Mouse (Mus musculus): ENCODE data around the gene Arhgap5. TPM values are rescaled to one million over a fixed set of nuclear protein-coding genes. Genes with fewer than 3 reads are reported as not detected.

Gene Arhgap5
- total RNA-seq (2021) = 10 to 100 TPM; 93.3 to 97.1 TPM
- long read RNA-seq, experiment 1 = 0 reads
- long read RNA-seq, experiment 2, full-length matches to known transcripts = 1 of 30 reads
- long read RNA-seq, experiment 2, partial matches to known transcripts = 3 of 30 reads
- long read RNA-seq, experiment 2, other reads (novel, unspliced or antisense) = 26 of 30 reads

- DNase-seq (ENCODE audit: low spot score in 2 of 2) = peak; percentile 91 to 93
Measured at GRCm38 (mm10) chr12:52503456-52504320, at the start of gene Arhgap5. Arhgap5 (plus strand) TSS chr12:52503972.

GRCm38 (mm10) chr12:52464593-52464992, 39.2 kb upstream of the Arhgap5 start:
- DNase-seq (ENCODE audit: low spot score in 2 of 2) = no peak

- DNase-seq (ENCODE audit: low spot score in 2 of 2) = no peak
Measured at GRCm38 (mm10) chr12:52471621-52472020, 32.2 kb upstream of the Arhgap5 start.

DNA sequence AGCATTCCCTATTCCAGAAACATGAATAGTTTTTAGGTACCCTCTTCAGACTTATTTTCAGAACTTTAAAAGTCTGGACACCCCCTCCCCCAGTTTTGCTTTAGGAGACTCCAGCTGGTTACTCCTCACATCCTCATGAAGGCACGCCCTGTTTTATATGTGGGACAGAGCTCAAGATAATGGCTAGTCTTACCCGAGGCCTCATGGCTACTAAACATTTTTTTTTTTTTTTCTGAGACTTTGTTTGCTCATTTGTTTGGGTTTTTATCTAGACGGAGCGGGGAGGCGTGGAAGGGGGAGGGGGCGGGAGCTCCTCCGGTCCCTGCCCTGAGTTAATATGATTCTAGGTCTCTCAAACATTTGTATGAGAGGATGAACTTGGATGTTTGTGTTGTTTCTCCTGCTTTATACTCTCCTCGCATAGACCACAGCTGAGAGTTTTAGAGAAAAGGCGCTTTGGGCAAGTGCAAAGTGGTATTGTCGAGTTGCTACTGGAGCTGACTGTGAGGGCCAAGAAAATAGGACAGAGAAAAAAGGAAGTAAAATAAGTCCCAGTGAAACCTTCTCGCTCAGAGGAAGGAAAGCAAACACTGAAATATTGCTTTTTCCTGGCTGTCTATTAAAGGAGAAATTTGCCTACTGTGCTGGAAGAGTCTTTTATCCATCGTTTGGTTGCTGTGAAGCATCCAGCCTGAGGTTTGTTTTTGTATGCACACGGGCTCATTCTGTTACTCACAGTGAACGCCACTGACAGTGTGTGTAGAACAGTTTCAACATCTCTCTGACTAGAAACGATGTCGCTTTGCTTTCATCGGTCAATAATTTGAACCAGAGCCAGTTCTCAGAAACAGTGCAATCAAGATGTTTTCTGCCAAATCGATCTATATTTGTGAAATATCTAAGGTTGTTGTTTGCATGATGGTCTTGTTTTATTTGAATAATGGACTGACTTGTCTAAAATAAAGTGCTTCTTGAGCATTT, 29.5 kb upstream of the Arhgap5 start:
- no peak for DNase-seq (ENCODE audit: low spot score in 2 of 2)

- no peak for DNase-seq (ENCODE audit: low spot score in 2 of 2)
Measured at GRCm38 (mm10) chr12:52476036-52476435, 27.7 kb upstream of the Arhgap5 start.

- no peak for DNase-seq (ENCODE audit: low spot score in 2 of 2)
Measured at GRCm38 (mm10) chr12:52478611-52479010, 25.2 kb upstream of the Arhgap5 start.

GRCm38 (mm10) chr12:52479323-52479722, 24.4 kb upstream of the Arhgap5 start:
- no peak for DNase-seq (ENCODE audit: low spot score in 2 of 2)

DNA sequence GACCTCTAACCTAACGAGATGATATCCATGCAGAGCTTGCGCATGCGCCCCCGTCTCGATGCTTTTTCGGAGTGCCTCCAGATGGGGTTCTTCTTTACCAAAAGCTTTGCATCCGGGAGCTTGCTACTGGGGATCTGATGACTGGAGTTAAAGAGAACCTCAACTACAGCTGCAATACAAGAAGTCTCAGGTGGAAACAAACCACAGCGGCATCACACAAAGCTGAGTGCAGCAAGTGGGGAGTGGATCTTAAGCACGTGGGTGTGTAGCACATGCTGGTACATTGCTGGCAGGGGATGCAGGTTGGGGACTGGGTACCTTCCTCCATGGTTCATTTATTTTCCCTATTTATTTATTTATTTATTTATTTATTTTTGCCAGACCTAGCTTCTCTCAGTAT, 22.9 kb upstream of the Arhgap5 start:
- DNase-seq (ENCODE audit: low spot score in 2 of 2) = no peak

GRCm38 (mm10) chr12:52481969-52482550, 21.7 kb upstream of the Arhgap5 start:
- DNase-seq (ENCODE audit: low spot score in 2 of 2) = no peak

DNA sequence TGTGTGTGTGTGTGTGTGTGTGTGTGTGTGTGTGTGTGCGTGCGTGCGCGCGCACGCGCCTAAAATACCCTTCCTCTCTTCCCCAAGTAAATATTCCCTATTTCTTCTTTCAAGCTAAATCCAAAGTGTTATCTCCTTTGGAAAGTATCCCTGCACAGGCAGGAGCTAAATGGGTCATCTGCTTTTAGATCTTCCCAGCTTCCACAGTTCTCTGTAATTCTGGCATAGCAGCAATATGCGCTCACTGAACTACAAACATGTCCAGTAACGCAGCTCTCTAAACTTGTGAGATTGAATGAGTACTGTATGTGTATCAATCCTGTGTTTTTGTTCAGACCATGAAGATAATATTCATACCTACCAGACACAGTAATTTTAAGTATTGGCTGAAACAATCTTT, 20.6 kb upstream of the Arhgap5 start:
- DNase-seq (ENCODE audit: low spot score in 2 of 2) = no peak

DNA sequence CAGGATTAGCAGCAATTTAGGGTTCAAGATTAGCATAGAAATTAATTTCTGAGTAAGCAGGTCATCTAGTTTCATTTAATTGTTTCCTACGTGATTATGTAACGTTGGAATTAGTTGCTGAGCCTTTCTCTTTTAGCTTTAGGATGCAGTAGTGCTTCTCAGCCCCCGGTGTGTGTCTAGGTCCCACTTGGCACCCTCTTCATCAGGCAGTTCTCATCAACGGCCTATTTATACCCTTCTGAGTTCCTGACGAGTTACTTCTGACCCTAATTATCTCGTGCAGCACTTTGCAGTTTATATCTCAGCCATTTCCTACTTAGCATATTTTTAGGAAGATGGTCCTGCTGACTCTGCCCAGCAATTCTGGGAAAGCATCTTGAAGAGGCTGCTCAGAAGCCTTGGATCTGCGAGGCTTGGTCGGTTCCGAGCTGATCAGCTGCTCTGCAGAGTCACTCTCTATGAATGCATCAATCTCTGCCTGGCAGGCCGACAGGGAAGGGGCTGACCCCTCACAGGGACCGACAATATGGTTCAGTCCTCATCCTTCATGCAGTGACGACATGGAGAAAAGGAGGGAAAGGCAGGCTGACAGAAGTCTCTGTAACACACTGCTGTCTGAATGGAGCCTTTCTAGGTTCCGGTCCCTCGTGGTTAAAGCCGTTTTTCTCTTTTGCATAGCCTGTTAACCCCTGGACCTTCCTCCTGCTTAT, 15.4 kb upstream of the Arhgap5 start:
- no peak for DNase-seq (ENCODE audit: low spot score in 2 of 2)

GRCm38 (mm10) chr12:52493281-52493681, 10.5 kb upstream of the Arhgap5 start:
- no peak for DNase-seq (ENCODE audit: low spot score in 2 of 2)

DNA sequence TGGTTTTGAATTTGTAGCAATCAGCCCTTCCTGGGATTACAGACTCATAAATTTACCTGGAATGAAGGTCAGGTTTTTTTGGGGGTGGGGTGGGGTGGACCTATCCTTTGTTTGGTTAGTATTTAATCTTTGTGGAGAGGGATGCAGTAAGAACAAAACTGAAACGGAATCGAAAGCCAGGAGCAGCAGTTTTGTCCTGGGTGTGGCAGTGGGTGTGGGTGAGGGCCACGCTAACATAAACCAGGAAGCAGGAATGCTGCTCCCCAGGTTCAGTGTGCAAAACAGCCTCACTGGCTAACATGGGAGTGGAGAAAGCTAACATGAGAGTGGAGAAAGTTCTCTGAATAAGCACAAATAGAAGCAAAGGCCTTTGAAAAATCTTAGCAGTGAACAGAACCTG, 6.6 kb upstream of the Arhgap5 start:
- DNase-seq (ENCODE audit: low spot score in 2 of 2) = no peak

DNA sequence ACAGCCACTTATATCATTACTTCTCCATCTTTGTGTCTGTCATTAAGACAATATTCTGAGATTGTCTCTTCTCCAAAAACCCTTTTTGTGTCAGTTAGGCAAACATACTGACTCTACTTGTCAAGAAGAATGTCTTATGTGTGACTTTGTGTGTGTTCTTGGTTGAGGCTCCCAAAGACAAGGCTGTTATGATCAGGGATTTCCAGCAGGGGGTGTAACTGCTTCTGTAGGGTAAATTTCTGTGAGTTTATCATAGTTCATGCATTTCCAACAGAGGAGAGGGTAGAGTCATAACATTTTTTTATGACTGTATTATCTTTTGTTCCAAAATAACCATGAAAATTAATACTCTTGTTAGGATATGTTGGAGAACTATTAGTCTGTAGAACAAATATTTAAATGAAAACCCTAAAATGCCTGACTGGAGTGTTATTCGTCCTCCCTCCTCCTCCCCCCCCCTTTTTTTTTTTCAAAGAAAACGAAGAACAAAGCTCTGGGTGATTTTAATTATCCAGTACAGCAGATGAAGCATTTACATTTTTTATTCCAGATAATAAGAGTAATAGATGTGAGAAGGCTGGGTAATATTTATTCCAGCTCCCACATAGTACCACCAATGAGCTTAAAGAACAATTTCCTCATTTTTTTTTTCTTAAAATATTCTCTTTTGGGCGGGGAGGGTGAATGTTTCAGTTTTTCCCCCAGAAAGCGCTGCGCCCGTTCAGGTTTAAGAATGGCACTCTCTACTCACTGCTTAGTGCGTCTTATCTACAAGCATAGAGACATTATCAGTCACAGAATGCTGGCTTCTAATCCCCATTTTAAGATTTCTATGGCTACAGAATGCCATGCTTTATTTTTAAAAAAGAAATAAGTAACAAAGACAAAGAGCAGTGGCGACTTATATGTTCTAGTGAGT, 2.6 kb upstream of the Arhgap5 start:
- no peak for DNase-seq (ENCODE audit: low spot score in 2 of 2)

GRCm38 (mm10) chr12:52502161-52502560, 1.6 kb upstream of the Arhgap5 start:
- DNase-seq (ENCODE audit: low spot score in 2 of 2) = no peak

DNA sequence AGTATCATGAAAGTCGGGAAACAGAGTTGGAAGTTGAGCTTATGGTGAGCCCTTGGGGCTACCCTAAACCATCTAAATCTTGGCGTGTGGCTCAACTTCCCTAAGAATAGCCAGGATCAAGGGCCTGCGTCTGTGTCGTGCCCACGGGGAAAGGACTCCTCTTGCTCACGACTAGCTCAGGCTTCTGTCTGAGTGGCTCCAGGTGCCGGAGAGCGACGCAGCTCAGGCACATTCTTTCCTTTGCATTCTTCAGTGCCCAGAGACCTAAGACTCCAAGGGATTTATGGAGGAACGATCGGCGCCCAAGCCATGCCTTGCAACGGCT, 679 bp upstream of the Arhgap5 start:
- no peak for DNase-seq (ENCODE audit: low spot score in 2 of 2)

GRCm38 (mm10) chr12:52504331-52505181, 784 bp downstream of the Arhgap5 start:
- DNase-seq (ENCODE audit: low spot score in 2 of 2) = peak; percentile 25 to 49

- no peak for DNase-seq (ENCODE audit: low spot score in 2 of 2)
Measured at GRCm38 (mm10) chr12:52524699-52525098, 20.9 kb downstream of the Arhgap5 start.

DNA sequence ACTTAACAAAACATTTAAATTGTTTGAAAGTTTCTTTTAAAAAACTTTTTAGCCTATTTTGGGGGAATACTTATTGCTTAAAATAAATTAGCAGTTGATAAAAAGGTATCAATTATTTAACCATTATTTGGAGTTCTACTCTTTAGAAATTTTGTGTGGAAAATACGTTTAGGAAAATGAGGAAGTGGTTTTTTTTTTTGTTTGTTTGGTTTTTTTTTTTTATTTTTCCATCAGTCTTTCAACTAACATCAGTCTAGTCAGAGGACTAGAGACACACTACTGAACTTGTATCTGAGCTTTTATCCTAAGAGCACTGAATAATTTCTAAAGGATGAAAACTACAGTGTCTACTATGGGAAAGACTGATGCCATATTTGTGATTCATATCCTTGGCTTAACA, 21.7 kb downstream of the Arhgap5 start:
- DNase-seq (ENCODE audit: low spot score in 2 of 2) = no peak

Data from adrenal gland, postnatal 4 days (tissue).